Mouse (Mus musculus) urinary bladder, postnatal 10 days (tissue): ENCODE data around the gene Vash1.

Experiments used
- DNase-seq: peaks from one replicate; pipeline ENCODE4 v3.0.0; 2022; ENCODE audit warnings: low spot score

The Vash1 gene

DNA sequence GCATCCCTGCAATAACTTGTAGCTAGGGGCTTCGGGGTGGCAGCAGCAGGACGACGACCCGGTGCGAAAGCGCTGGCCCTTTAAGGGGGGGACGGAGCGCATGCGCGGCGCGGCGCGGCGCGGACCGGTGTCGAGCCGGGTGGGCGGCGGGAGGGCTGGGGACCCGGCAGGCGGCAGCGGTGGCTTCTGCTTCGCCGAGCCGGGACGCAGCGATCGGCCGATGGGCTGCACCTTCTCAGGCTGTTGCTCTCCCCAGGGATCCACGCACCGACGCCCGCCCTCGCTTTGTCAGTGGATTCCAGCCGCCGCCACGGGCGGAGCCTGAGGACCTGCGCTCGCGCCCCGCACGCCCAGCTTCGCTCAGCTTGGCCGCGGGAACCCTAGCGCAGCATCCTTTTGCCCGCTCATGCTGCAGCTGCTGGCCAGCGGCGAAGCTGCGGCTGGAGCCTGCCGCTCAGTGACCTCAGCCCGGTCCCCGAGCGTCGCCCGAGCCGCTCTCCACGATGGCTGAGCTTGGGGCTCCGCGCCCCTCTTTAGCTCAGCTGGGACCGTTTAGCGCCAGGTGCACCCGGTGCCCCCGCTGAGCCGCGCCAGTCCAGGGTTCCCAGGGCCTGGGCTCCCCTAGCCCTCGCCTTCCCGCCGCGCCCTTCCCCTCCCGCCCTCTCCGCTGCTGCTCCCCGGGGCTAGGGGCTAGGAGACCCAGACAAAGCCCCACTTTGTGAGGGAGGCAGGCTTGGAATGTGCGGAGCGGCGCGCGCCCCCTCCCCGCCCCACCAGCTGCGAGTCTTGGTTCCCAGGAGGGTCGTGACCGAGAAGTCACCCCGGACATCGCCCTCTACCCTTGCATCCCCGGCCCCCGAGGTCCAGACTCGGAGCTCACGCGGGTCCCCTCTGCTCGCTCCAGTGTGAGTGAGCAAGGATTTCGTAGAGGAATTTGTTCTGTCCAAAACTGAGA lies at the start of gene Vash1:
TSS of gene Vash1 (plus strand) at position 110 of the 955 bp plus-strand sequence.
- no peak for DNase-seq

DNA sequence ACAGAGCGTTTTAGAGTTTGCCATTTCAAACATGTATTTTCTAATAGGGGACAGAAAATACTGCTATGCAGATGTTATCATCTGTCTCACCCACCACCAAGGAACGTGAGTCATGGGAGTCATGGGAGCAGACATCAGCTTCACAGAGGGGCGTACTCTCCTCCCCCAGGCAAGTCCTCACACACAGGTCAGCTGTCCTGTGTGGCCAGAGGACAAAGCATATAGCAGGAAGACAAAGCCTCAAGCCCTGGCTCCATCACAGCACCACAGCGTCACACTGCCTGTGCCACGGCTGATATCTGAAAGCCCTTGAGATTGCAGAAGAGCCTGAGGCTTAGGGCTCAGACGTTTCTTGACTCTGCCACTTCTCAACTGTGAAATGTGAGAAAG lies 49.7 kb upstream of the Vash1 start:
- DNase-seq, result no peak

DNA sequence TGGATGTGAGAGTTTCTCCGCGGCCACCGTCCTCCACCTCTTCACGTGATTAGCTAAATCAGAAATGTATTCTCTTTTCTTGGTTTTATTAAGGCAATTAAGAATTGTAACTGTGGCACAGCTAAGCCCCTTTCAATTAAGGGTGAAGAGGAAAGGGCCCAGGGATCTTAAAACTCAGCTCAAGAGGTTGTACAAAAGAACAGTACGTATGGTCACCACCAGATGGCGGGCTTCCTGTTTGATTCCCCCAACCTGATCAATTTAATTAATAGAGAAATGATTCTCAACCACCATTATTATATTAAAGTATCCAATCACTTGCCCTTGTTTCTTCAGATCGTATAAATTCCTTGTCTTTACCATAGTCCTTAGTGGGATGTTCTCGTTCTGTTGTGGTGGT lies 36.7 kb upstream of the Vash1 start:
- no peak for DNase-seq

DNA sequence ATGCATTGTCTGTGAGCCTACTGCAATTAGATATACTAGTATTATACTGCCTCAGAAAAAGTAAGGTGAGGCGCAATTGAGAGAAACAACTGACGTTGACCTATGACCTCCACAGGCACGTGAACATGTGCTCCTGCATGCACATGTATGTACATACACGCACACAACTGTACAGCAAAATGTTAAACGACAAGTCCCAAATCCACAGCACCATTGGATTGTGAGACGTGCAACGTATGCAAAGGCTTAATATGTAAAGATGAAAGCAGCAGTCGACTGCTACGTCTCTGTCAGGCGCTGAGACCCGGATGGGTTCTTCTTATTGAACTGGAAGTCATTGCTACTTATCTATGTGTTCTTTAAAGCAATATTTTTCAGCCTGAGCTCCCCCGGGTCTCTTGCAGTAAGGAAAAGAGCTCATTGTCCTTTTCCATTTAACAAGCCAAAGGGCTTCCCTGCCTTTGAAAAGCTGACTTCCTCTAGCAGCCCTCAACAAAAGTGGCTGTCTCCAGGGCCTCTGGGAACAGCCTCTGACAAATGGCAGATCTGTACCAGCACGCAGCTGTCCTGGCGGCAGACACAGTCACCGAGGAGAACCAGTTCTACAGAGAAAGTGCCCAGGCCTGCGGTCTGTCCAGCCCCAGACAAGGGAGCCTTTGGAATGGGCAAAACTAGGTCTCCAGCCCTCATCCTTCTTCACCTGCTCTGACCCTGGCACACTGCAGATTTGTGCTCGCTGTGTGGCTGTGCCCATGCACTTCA lies 33.8 kb upstream of the Vash1 start:
- DNase-seq, result no peak

DNA sequence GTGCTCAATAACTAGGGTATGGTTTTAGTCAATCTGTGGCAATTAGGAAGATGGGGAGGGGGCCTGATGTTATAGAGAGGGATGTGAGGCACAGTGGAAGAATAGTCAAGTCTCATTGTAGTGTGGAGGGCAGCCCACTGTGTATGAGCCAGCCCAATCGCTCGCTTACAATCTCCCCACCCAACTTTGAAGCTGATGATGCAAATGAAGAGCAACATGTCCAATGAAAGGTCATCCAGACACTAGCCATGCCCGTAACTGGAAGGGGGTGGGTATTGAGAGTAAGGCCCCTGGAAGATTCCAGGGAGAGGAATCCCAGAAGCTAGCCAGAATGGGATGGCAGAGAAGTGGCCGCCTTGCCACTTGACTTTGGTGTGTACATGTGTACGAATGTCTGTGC lies 33.0 kb upstream of the Vash1 start:
- DNase-seq, result no peak

DNA sequence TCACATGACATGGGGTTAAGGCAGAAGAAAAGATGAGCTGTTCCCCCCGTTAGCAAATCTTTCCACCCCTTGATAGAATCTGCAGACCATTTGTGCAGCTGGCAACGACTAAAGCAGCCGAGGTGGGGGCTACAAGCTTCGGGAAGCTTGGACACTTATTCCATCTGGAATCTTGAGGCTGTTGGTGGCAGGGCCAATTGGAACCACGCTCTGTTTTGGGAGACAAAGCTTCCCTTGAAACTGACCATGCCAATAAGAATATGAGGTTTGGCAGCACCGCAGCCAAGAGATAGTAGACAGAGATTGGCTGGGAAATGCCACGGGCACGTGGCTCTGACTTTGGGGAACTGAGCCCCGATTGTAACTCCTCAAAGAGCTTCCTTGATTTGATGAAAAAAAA lies 31.7 kb upstream of the Vash1 start:
- DNase-seq, result no peak

DNA sequence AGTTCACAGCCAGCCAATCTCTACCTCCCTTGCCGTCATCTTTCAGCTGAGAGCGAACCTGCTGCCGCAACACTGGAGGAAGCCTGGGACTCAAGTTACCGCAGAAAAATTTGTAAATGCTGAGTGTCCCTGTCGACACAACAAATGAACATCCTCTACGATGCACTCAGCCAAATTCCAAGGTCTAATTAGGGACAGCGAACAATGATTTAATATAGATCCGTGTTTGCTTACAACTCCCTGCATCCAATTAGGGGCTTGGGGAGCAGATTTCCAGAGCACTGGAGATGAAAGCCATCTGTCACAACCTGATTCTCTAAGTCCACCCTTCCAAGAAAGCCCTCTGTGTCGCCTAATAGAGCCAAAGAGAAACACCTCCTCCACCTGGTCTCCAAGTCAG lies 31.2 kb upstream of the Vash1 start:
- DNase-seq, result no peak

DNA sequence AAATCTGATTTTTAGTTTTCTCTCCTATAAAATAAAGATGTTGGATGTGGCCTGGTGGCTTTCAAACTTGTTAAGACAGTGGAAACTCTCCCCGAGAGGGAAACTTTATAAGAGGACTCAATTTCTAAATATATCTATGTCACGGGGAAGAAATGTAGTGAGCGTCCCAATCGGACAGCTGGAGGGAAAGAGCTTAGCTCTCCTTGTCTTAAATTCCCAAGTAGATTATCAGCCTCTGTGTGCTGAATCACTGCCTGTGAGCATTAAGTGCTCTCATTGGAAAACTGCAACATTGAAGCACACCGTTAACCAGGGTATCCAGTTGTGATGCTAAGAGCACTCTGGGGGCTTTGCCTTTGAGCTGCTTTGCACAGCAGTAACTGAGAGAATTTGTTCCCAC lies 30.8 kb upstream of the Vash1 start:
- DNase-seq, result no peak

DNA sequence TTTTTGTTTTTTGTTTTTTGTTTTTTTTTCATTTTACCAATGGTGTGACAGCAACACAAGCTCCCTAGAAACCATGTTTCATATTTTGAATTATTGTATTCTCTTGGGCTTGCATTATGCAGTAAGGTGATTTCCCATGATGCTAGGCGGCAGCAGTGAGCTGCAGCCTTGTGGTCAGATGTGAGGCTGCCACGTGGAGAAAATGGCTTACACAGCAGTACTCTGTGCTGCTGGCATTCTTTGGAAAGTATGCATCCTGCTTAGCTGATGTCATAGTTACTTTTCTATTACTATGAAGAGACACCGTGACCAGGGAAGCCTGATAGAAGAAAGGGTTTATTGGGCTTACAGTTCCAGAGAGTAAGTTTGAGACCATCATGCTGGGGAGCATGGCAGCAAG lies 30.0 kb upstream of the Vash1 start:
- no peak for DNase-seq

DNA sequence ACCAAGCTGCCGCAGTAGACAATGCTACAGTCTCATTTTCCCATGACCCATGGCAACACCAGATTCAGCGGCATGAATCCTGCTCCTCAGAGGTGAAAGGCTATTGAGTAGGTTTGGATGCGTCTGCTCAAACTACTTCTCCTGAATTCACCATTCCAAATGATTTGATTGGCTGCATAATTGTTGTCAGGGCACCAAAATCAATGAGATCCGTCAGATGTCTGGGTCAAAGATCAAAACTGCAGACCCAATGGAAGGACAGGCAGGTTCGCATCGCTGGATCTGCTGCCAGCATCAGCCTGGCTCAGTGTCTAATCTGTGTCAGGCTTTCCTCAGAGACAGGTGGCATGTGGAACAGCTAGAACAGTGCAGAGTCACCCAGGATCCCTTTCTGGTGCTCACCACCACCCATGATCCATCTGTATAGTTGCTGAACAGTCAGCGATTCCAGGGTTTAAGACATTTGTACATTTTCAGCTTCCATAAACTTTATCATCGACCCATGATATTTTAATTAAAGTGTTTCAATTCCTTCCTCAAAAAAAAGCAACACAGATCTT lies 27.1 kb upstream of the Vash1 start:
- DNase-seq, result no peak

DNA sequence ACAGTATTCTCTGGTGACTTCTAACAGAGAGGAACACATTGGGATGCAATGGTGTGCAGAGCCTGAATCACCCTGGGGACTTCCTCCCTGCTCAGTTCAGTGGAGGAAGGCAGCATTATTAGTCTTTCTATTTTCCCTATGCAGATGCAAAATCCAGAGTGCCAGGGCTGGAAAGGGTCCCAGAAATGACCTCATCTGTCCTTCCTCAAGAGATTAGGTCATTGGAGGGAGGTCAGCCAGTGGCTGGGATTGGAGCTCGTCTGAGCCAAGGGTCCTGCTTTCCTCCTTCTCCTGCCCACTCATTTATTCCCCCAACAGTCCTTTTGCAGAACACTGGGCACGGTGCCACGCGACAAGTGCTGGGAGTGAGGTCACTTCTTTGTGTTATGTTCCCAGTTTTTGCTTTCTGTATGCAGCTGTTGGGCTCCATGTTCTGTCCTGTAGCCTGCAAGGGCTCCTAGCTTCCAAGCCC lies 25.9 kb upstream of the Vash1 start:
- DNase-seq, result peak; percentile 12

DNA sequence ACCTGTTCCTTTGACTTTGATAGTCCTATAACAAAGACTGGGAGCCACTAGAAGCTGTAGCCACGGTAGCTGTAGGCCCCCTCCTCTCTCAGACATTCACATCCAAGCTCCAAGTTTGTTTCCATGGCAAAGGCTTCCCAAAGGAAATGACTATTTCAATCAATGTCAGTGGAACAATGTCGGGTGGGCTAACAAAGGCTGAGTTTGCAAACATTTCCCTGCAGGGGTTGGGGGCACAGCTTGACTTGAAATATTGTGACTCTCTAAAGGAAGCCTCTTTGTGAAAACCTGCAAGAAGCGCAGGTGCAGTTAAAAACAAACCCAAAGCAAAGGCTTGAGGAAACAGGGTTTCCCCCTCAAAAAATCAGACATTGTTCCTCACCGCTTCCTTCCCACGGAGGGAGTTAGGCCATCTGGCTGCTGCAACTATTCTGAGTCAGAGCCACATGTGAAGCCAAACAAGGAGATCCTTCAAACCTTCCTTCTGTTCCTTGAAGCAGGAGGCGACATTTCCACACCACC lies 19.0 kb upstream of the Vash1 start:
- DNase-seq, result no peak

DNA sequence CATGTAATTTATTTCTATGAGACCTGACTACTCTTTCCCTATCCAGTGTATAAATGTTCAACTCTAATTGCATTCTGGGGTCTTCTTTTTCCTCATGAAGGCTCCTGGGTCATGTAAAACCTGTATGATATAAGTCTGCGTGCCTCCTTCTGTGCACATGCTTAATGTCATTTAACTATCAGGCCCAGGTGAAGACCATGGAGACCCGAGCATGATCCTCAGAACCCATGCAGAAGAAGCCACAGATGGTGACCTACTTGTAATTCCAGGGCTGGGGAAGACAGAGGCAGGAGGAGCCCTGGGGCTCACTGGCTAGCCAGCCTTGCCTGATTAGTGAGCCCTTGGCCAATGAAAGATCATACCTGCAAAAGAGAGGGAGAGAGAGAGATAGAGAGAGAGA lies 18.0 kb upstream of the Vash1 start:
- no peak for DNase-seq

DNA sequence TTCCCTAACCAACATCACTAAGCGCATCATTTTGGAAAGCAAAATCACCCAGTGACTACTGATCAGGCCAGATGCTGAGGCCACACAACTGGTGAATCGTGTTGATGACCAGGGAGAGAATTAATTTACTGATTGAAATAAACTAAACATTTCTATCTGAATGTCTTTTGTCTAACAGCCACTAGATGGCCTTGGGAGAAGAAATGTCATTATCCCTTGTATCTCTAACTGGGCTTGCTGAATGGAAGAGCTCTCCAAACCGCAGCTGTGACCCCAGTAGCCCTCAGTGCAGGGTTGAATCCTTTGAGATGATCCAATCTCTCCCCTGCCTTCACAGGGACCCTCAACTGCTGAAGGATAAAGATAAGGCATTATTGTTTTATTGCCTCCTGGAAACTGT lies 12.8 kb upstream of the Vash1 start:
- DNase-seq, result no peak

DNA sequence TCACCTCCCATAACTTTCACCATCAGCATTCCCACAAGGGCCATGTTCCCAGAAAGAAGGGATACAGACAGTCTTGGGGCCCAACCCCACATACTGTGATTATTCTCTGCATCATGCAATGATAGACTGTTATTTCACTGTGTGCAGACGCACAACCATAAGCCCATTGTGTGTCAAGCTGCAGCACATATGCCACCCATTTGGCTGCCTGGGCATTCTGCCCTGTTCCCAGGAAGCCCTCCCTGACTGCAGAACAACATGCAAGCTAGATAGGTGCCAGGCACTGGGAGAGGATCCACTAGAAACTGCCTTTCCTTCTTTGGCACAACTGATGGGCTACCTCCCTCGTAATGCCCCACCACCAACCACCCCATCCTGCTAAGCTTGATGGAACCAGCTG lies 10.1 kb upstream of the Vash1 start:
- DNase-seq, result no peak

DNA sequence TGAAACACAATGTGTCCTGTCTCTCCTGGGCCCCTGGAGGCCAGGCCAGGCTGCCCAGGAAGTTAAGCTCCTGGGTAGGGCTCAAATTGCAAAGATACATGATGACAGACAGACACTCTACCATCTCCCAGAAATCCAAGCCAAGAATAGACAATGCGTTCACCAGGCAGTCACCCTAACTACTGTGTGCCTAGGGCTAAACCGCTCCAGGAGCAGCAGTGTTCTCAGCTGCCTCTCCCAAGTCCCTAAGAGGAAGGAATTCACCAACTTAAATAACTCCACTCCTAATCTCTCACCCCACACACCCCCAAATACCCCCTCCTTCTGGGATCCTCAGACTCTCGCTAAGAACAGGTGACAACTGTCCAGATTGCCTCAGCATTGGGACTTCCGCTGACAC lies 6.4 kb upstream of the Vash1 start:
- no peak for DNase-seq

DNA sequence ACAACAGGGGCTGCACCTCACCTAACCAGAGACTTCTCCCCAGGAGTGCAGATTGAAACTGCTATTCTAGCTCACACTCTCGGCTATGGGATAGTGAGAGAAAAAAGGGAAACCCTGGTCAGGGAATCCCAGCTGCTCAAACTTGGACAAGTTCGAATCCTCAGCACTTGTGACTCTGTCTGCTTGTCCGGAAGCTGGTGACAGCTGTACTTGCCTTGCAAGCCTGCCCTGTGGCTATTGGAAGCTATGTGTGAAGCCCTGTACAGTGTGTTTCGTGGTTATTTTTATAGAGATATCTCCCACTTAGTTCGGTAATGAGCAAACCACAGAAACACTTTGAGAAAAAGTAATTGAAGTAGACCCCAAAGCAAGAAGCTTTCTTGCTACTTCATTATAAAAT lies 6.0 kb upstream of the Vash1 start:
- DNase-seq, result no peak

DNA sequence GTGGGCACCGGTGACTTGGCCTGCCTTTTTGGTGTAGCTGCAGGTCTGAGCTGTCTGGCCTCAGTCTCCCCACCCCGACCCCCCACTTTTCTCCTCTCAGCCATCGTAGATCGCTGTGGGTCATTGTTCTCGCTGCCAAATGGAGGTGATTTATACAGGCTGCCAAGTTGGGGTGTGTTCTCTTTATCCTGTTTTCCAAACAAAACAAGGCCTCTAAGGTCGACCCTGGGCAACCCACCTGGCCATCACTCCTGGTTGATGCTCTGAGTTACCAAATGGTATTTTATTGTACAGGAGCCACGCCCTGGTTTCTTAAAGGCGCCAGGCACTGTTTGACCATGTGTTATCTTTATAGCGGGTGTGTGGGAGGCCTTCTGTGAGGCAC lies 1.0 kb downstream of the Vash1 start:
- DNase-seq, result no peak

DNA sequence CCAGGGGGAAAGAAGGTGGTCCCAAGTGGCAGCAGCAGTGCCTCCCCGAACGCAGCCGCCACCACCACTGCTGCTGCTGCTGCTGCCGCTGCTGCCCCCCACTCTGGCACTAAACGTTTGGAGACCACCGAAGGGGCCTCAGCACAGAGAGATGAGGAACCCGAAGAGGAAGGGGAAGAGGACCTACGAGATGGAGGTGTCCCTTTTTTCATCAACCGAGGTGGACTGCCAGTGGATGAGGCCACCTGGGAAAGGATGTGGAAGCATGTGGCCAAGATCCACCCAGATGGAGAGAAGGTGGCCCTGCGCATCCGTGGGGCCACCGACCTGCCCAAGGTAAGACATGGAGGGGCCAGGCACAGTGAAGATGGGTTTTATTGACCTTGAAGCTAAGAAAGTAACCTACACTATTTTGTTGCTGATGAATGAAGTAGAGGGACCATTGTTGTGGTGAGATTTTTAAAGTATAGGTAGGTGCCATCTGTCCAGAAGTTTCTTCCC lies 1.5 kb downstream of the Vash1 start:
- no peak for DNase-seq

DNA sequence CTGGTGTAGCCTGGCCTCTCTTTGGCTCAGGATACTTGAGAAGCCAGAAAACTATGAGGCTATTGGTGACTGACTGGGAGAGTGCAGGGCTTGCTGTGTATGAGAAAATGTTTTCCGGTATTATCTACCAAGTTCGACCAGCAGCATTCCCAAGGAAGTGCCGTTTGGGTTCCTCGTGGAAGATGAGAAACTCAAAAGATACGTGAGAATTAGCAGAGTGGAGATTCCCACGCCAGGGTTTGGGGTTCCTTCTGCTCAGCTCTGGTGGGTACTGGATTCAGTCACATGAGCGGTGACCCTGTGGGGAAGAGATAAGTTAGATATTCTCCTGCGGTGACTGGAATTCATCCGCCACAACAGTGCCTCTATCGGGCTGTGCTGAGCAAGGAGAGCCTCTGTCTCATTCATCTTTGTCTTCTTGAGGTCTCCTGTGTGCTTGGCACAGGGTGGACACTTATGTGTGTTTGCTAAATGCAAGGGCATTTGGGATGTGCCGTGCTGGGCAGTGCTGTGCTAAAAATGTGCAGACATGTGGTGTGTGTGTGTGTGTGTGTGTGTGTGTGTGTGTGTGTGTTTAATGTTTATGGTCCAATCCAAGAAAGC lies 2.2 kb downstream of the Vash1 start:
- no peak for DNase-seq

DNA sequence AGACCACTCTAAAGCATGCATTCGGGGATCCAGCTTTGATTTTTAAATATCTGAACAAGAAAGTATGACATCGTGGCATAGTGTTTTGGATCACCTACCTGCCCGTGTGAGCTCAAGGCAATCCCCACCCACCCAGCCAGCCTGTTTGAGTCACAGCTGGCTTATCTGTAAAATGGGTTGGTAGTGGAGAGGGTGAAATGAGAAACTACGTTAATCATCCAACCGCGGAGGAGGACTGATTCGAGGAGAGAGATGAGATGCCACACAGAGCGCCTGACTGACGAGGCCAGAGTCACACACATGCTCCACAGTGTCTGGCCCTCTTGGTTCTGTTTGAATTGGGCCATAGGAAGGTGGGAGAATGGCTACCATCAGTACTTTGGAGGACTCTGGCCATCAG lies 3.1 kb downstream of the Vash1 start:
- no peak for DNase-seq

DNA sequence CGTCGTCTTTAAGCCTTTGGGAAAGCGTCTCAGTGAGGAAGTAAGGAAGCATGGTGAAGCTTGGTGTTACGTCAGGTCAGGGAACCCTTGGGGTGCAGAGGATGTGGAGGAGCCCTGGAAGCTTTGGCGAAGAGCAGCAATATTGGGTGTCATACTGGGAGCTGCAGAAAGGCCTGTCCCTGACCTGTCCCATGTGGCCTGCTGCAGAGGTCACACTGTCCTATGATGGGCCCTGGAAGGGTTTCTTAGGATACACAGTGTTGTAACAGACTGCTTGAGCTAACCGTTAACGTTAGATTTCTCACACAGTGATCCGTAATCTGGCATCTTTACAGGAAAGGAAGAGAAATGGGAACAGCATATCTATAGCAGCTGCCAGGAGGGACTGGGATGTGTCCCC lies 3.7 kb downstream of the Vash1 start:
- DNase-seq, result no peak
